Mouse (Mus musculus): ENCODE results near the gene Olfr894.
"Not testable (repeated sequence)": the region's sequence is repeated elsewhere in the genome, so short reads cannot be mapped to it uniquely, and the experiment has no call there.

The Olfr894 gene

DNA sequence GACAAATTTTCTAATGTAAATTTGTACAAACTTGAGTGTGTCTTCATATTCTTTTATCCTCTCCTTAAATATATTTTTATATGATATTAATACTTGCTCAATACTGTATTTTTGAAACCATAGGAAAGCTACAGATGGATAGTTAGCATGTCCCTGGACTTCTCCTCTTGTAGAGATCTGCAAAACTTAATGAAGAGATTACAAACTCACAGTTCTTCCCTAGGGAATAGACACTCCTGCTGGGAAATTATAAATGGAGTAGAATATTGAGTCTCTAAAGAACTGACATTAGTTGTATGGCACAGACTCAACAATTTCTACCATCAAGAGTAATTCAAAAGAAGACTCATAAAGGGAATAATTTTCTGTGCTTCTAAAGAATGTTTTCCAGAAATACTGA is at the start of gene Olfr894:
Gene Olfr894, plus strand, starts transcription at position 301 of the 400 bp plus-strand sequence.
- DNase-seq (ENCODE audit: low read depth, low spot score): no peak

DNA sequence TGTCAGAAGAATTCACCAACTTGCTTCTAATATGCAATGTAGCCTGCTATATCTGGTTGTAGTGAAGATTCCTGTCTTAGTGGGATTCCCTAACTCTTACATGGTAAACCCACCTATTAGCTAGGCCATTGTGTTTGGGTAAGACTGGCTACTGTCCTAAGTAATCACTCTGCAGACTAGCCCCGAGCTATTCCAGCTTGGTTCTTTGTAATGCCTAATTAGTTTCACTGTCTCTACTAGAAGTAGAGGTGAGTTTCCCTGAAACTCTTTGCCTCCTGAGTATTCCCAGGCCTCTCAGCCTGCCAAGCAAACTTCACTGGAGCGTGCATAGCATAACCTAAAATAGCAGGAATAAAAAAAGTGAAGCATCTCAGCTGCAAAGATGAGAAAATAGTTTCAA is 49.5 kb upstream of the Olfr894 start:
- not testable (repeated sequence) for DNase-seq (ENCODE audit: low read depth, low spot score)

DNA sequence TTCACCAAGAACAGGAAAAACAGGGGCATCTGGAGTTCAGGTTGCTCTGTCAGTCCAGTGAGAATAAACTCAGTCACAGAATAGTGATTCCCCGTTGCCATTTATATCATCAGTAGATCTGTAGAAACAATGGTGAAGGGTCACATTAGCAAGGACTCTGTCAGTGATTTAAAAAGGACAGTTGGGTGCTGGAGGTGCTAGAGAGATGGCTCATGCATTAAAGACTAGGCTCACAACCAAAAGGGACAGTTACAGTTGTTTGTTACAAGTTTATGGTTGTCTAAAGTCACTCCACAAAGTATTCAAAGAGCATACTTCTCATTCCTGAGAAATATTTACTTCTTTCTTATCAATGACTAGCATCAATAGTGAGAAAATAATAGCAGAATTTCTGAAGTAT is 37.1 kb upstream of the Olfr894 start, which contains the start of gene Olfr891:
Gene Olfr891, minus strand, starts transcription at position 101 of the 400 bp plus-strand sequence.
- DNase-seq (ENCODE audit: low read depth, low spot score): no peak

DNA sequence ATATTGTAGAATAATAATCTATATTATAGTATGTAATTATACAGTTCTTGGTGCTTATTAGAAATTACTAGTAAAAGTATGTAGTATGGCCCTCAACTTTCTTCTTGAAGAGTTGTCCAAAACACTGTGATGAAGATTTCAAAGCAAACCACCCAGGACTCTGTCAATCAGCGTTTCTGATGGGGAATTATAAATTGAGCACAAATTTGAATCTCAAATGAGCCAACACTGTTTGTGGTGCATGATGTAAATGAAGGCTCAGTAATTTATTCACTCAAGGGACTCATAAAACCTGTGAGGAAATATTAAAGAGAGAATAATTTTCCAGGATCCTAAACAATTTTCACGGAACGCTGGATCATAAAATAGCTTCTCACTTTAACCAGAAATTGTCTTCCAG is 9.8 kb upstream of the Olfr894 start, which contains the start of gene Olfr893:
Gene Olfr893, plus strand, starts transcription at position 301 of the 400 bp plus-strand sequence.
- no peak for DNase-seq (ENCODE audit: low read depth, low spot score)

DNA sequence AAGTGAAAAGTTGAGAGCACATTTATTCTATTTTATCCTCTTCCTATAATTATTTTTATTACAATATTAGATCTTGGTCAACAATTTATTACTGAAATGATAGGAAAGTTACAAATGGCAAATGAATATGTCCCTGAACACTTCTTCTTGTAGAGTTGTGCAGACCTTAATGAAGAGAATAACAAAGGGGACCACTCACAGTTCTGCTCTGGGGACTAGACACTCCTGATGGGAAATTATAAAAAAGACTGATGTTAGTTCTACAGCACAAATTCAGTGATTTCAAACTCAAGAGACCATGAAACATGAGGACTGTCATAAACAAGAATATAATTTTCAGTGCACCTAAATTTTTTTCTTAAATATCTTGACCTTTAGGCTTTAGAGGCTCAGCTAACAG is 34.6 kb downstream of the Olfr894 start, which contains the start of gene Olfr143:
Gene Olfr143, plus strand, starts transcription at position 301 of the 400 bp plus-strand sequence.
- no peak for DNase-seq (ENCODE audit: low read depth, low spot score)

DNA sequence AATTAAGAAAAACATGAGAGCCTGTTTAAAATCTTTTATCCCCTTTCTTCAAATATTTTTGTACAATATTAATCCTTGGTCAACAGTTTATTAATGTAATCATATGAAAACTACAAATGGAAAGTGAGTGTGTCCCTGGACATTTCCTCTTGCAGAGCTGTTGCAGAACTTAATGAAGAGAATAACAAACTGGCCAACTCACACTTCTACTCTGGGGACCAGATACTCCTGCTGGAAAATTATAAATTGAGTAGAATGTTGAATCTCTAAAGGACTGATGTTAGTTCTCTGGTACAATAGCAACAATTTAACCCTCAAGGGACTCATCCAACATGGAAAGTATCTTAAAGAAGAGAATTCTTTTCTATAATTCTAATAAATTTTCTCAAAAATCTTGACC is 49.7 kb downstream of the Olfr894 start, which contains the start of gene Olfr895:
Gene Olfr895, plus strand, starts transcription at position 301 of the 400 bp plus-strand sequence.
- no peak for DNase-seq (ENCODE audit: low read depth, low spot score)
